Mouse (Mus musculus): ENCODE results near the gene Epb41l1.

DNA sequence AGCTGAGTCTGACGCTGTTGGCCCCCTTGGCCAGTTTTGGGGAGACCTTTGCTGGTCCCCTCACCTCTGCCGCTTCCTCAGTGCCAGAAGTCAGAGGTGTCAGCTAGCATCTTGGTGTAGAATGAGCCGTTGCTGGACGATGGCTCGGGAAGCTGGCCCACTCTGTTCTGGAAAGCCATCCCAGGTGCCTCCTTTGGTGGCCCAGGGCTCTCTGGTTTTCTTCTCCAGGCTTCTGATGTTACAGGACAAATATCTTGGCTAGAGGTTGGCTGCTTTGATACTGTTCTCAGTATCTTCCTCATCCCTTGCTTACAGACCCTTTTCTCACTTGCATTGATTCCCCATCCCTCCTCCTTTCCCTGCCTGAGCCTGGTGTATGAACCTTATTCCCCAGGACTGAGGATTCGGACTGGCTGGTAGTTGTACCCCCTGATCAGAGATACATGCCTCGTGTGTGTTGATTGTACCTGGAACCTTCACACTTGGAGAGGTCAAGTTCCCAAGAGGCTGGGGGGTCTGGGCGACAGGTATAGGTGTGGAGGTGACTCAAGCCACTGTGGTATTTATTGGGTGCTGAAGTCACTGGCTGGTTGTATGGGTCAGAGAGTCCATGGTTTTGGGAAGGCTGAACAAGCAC, 55.5 kb downstream of the Epb41l1 start:
- no peak for TF ChIP-seq CTCF (IDR thresholded peaks at IDR 0.05; ENCODE audit: low read depth, low read length)
- TF ChIP-seq TAL1 (conservative IDR thresholded peaks at IDR 0.05; ENCODE audit: low read depth, low read length) = no peak
- TF ChIP-seq GATA2 (IDR thresholded peaks at IDR 0.05; ENCODE audit: borderline replicate concordance, low read depth, low read length) = no peak
- no peak for TF ChIP-seq GATA1 (IDR thresholded peaks at IDR 0.05; ENCODE audit: borderline replicate concordance, low read length)
